Mouse (Mus musculus) ES-Bruce4 (cell line): ENCODE data around the gene Acad10. TPM values are rescaled to one million over a fixed set of nuclear protein-coding genes. Genes with fewer than 3 reads are reported as not detected.
"Not testable (repeated sequence)": the region's sequence is repeated elsewhere in the genome, so short reads cannot be mapped to it uniquely, and the experiment has no call there.

Experiments used
- H3K27ac ChIP-seq: 2 replicates; pipeline ENCODE4 v1.5.1; 2012; ENCODE audit warnings: low read length, inconsistent platforms; ENCODE audit not compliant: insufficient read depth
- H3K27me3 ChIP-seq: 2 replicates; pipeline ENCODE4 v1.6.1; 2012; ENCODE audit warnings: mild to moderate bottlenecking, low read length, inconsistent platforms; ENCODE audit not compliant: control insufficient read depth, poor library complexity, insufficient read depth, severe bottlenecking
- H3K36me3 ChIP-seq: 2 replicates; pipeline ENCODE4 v1.6.1; 2012; ENCODE audit warnings: inconsistent platforms, mild to moderate bottlenecking, low read length, moderate library complexity; ENCODE audit not compliant: control insufficient read depth, poor library complexity, insufficient read depth, severe bottlenecking
- H3K4me1 ChIP-seq: one replicate; pipeline ENCODE4 v1.8.1; 2011; ENCODE audit warnings: low read length; ENCODE audit not compliant: control insufficient read depth, insufficient read depth
- H3K4me3 ChIP-seq: 2 replicates; pipeline ENCODE4 v1.5.1; 2011; ENCODE audit warnings: low read depth, mild to moderate bottlenecking, low read length
- H3K9ac ChIP-seq: 2 replicates; pipeline ENCODE4 v1.6.1; 2012; ENCODE audit warnings: low read depth, mild to moderate bottlenecking, inconsistent platforms; ENCODE audit not compliant: poor library complexity, severe bottlenecking
- H3K9me3 ChIP-seq: replicated peaks from 2 replicates; pipeline ENCODE4 v1.6.1; 2012; ENCODE audit warnings: mild to moderate bottlenecking, low read length, inconsistent platforms; ENCODE audit not compliant: control insufficient read depth, poor library complexity, insufficient read depth, severe bottlenecking
- CTCF ChIP-seq: IDR thresholded peaks from one replicate; pipeline ENCODE4 v1.8.1; 2011; ENCODE audit warnings: low read depth, low read length
- EP300 ChIP-seq: IDR thresholded peaks from 2 replicates; pipeline ENCODE4 v1.6.1; 2011; ENCODE audit warnings: low read depth, low read length; ENCODE audit not compliant: insufficient read depth
- POLR2A ChIP-seq: IDR thresholded peaks from one replicate; pipeline ENCODE4 v1.8.1; 2011; ENCODE audit warnings: low read length; ENCODE audit not compliant: insufficient read depth
- polyA plus RNA-seq: library from polyadenylated mRNA; stranded (reverse); fragments of >200 nt; gene quantifications from 2 replicates; pipeline ENCODE4 v1.2.4, GENCODE M21; 2011; ENCODE audit warnings: low read depth; ENCODE audit not compliant: missing spikeins, insufficient read depth, insufficient read length

Acad10 gene
- polyA plus RNA-seq, 1 experiment = 5.8 TPM

DNA sequence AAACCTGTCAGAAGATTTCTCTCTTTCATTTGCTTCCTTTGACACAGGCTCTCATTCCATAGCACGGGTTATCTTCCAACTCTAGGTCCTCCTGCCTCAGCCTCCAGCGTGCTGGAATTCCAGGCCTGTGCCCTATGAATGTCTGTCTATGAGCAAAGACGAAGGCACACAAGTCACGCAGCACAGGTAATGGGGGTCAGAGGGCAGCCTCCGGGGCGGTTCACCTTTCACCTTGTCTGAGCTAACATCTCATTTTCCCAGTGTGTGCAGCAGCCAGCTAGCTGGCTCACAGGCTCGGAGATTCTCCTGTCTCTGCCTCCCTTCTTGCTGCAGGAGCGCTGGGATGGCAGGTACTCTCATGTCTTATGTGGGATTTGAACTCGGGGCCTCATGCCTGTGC, 20.7 kb downstream of the Acad10 start:
- H3K9me3 ChIP-seq = no peaks in the 10 kb centered on the region
- H3K4me1 ChIP-seq = peaks cover 3% of the 10 kb centered on the region
- H3K9ac ChIP-seq = no peak overlapping the region
- H3K4me3 ChIP-seq = no peak overlapping the region
- no peaks in the 10 kb centered on the region for H3K27me3 ChIP-seq
- TF ChIP-seq CTCF (no peak), EP300 (no peak), POLR2A (no peak)
- H3K36me3 ChIP-seq = no peaks in the 10 kb centered on the region
- no peak overlapping the region for H3K27ac ChIP-seq

DNA sequence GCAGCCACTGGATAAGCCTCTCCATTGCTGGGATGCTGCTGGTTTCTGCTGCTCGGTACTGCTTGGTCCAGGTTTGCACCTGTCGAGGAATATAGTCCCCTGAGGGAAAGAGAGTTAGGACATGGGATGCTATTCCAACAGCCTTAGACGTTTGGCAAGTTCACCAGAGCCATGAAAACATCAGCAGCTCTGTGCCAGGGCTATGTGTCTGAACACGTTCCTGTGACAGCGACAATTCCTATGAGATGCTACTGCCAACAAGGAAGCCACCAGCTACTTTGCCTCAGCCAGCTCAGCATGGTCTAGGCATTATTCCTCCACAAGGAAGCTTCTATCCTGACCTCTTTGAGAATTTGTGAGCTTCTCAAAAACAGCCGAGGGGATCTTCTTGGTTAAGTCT, 23.0 kb downstream of the Acad10 start:
- peaks cover 3% of the 10 kb centered on the region for H3K4me1 ChIP-seq
- H3K27me3 ChIP-seq = no peaks in the 10 kb centered on the region
- H3K4me3 ChIP-seq = no peak overlapping the region
- no peaks in the 10 kb centered on the region for H3K9me3 ChIP-seq
- no peaks in the 10 kb centered on the region for H3K36me3 ChIP-seq
- H3K27ac ChIP-seq = no peak overlapping the region
- no peak overlapping the region for H3K9ac ChIP-seq
- TF ChIP-seq POLR2A = no peak
- no peak for TF ChIP-seq EP300
- no peak for TF ChIP-seq CTCF

DNA sequence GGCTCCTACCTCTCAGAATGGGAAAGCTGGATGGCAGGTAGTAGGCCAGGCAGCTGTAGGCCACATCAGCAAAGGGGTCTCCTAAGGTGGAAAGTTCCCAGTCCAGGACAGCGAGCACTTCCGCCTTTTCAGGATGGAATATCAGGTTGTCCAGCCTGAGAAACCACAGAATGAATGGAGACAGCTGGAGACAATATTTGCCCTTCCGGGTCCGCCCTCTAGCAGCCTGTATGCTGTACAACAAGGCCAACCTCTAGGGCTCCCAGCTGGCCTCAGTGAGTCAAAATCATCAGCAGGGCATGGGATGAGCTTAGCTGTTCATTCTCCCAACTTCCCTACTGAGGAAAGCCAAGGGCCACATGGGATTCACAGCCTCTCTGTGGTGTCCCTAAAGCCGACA, 25.6 kb downstream of the Acad10 start:
- Histone ChIP-seq H3K27ac (no peak overlapping the region), H3K4me1 (peaks cover 3% of the 10 kb centered on the region), H3K27me3 (no peaks in the 10 kb centered on the region), H3K9ac (no peak overlapping the region), H3K9me3 (no peaks in the 10 kb centered on the region), H3K36me3 (no peaks in the 10 kb centered on the region), H3K4me3 (no peak overlapping the region)
- no peak for TF ChIP-seq POLR2A

DNA sequence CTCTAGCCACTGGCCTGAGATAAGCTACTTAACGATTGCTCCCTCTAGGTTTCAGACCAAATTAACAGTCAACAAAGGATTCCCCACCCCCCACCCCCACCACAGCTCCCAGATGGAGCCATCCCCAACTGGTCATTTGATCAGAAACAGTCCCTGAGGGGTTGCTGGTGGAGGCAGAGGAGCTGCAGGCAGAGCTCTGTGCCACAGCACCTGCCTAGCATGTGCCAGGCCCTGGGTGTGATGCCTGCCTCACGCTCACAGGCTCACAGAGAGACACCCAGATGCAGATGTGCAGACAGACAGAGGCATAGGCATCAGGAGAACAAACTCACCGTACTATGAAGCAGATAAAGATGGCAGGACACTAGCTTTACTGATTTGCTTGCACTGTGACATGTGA, 27.5 kb downstream of the Acad10 start:
- TF ChIP-seq EP300 (no peak), POLR2A (no peak), CTCF (no peak)
- Histone ChIP-seq H3K27ac (no peak overlapping the region), H3K27me3 (no peaks in the 10 kb centered on the region), H3K9ac (no peak overlapping the region), H3K36me3 (no peaks in the 10 kb centered on the region), H3K4me3 (no peak overlapping the region), H3K9me3 (no peaks in the 10 kb centered on the region), H3K4me1 (peaks cover 3% of the 10 kb centered on the region)

DNA sequence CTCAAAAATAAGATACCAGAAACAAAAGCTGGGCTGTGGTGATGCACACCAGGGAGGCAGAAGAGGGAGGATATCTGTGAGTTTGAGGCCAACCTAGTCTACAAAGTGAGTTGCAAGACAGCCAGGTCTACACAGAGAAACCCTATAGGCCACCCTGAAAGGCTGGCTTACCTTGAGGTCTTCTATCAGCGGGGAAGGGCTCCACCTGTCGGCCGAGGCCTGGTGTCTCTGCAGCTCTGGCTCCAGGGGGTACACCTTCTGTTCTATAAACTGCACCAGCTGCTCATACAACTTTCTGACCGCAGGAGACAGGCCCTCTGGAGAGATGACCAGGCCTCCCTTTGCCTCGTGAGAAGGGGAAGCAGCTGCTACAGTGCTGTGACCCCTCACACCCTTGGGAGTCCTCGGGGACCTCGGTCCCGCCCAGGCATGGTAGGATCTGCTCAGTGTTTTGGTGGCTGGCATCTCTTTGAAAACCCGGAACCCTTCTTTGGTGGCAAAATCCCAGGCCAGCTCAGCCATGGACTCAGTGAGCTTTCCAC, 29.1 kb downstream of the Acad10 start:
- peak; percentile 51 for TF ChIP-seq CTCF
- not testable (repeated sequence) for H3K9ac ChIP-seq, H3K4me3 ChIP-seq, H3K9me3 ChIP-seq, H3K27me3 ChIP-seq, H3K36me3 ChIP-seq, H3K27ac ChIP-seq, H3K4me1 ChIP-seq

DNA sequence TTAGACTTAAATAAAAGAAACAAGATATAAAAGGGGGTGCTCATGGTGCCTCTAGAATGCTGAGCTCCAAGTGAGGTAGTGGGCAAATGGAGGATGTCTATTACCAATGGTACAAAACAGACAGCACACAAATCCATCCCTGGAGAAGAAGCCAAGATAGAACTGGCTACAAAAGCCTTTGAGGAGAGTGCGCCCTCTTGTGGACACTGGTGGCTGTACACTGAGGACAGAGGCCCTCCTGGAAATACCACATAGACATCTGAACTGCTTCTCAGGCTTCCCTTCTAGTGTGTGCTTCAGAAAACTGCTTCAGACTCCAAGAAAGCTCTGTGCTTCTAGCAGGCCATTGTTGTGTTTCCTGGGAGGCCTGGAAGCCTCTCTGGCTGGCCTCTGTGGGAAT, 32.4 kb downstream of the Acad10 start:
- Histone ChIP-seq H3K4me3 (no peak overlapping the region), H3K27me3 (no peaks in the 10 kb centered on the region), H3K9ac (no peak overlapping the region), H3K4me1 (no peaks in the 10 kb centered on the region), H3K27ac (no peak overlapping the region), H3K36me3 (no peaks in the 10 kb centered on the region), H3K9me3 (no peaks in the 10 kb centered on the region)
- TF ChIP-seq EP300 (no peak), CTCF (peak; percentile 88), POLR2A (no peak)
